In genomic region chr14:100618793-100619655, GRCm38 (mm10) we compare ENCODE assay signal across 14 mouse cellular contexts.
DNase-seq lines count a peak whose midpoint lies in the region; ATAC-seq and TF ChIP-seq lines count a peak whose summit lies in the region.
"Had no signal": no experiment of that assay in that cellular context is flagged by ENCODE, and none has a peak within 500 bp of the region (broad histone marks: within the 10 kb centered on the region; RNA-seq: fewer than 3 reads in every experiment).

No protein-coding gene starts in this region.

- no peaks in the 10 kb centered on the region for H3K36me3 ChIP-seq in kidney, adult 2 months (ENCODE audit: control insufficient read depth, insufficient read depth, low read length)
- no peaks in the 10 kb centered on the region for H3K36me3 ChIP-seq in embryonic facial prominence, embryonic 15.5 days
- H3K36me3 ChIP-seq in hindbrain, embryonic 14.5 days (replicated peaks; ENCODE audit: control insufficient read depth, insufficient read depth): no peaks in the 10 kb centered on the region
- H3K36me3 ChIP-seq in midbrain, embryonic 15.5 days (replicated peaks): no peaks in the 10 kb centered on the region
- H3K36me3 ChIP-seq: heart, embryonic 13.5 days had no signal

- H3K4me1 ChIP-seq in kidney, adult 2 months (ENCODE audit: control insufficient read depth, insufficient read depth, low read length): no peaks in the 10 kb centered on the region
- no peaks in the 10 kb centered on the region for H3K4me1 ChIP-seq in embryonic facial prominence, embryonic 15.5 days
- peaks cover 5% of the 10 kb centered on the region for H3K4me1 ChIP-seq in hindbrain, embryonic 14.5 days (replicated peaks; ENCODE audit: control insufficient read depth, insufficient read depth, low read length)
- peaks cover 7% of the 10 kb centered on the region; the same call in 1 of the 2 replicates for H3K4me1 ChIP-seq in midbrain, embryonic 15.5 days
- H3K4me1 ChIP-seq: heart, embryonic 13.5 days had no signal

- no peak overlapping the region for H3K4me3 ChIP-seq in kidney, adult 2 months (ENCODE audit: insufficient read depth, low read depth, low read length)
- no peak overlapping the region for H3K4me3 ChIP-seq in embryonic facial prominence, embryonic 15.5 days (replicated peaks)
- H3K4me3 ChIP-seq in hindbrain, embryonic 14.5 days (replicated peaks; ENCODE audit: low read length): no peak overlapping the region
- no peak overlapping the region for H3K4me3 ChIP-seq in midbrain, embryonic 15.5 days
- H3K4me3 ChIP-seq: heart, embryonic 13.5 days; layer of hippocampus, adult 2 months had no signal

- H3K4me2 ChIP-seq in embryonic facial prominence, embryonic 15.5 days (replicated peaks): no peak overlapping the region
- no peak overlapping the region for H3K4me2 ChIP-seq in hindbrain, embryonic 14.5 days (replicated peaks)
- H3K4me2 ChIP-seq in midbrain, embryonic 15.5 days: no peak overlapping the region
- H3K4me2 ChIP-seq: heart, embryonic 13.5 days had no signal

- 60% methylated on average over 12 of the region's 12 CpGs for WGBS in kidney, adult 2 months
- WGBS in embryonic facial prominence, embryonic 15.5 days: 35% methylated on average over 12 of the region's 12 CpGs
- 52% methylated on average over 12 of the region's 12 CpGs for WGBS in hindbrain, embryonic 14.5 days
- 42% methylated on average over 12 of the region's 12 CpGs for WGBS in midbrain, embryonic 15.5 days

- H3K9me3 ChIP-seq in embryonic facial prominence, embryonic 15.5 days (replicated peaks): no peaks in the 10 kb centered on the region
- no peaks in the 10 kb centered on the region for H3K9me3 ChIP-seq in hindbrain, embryonic 14.5 days (ENCODE audit: control insufficient read depth, low read length)
- no peaks in the 10 kb centered on the region for H3K9me3 ChIP-seq in midbrain, embryonic 15.5 days
- H3K9me3 ChIP-seq: heart, embryonic 13.5 days had no signal

- no peak overlapping the region for H3K27ac ChIP-seq in kidney, adult 2 months (ENCODE audit: insufficient read depth, low read depth, low read length)
- H3K27ac ChIP-seq in embryonic facial prominence, embryonic 15.5 days (replicated peaks): no peak overlapping the region
- peak overlapping the region; percentile 38; the same call in 1 of the 2 replicates for H3K27ac ChIP-seq in hindbrain, embryonic 14.5 days
- H3K27ac ChIP-seq in midbrain, embryonic 15.5 days: peak overlapping the region; percentile 6; the same call in 1 of the 2 replicates
- H3K27ac ChIP-seq: heart, embryonic 13.5 days; layer of hippocampus, adult 2 months had no signal

- no peak overlapping the region for H3K9ac ChIP-seq in embryonic facial prominence, embryonic 15.5 days
- no peak overlapping the region for H3K9ac ChIP-seq in hindbrain, embryonic 14.5 days
- no peak overlapping the region for H3K9ac ChIP-seq in midbrain, embryonic 15.5 days
- H3K9ac ChIP-seq: heart, embryonic 13.5 days had no signal

- DNase-seq in kidney, postnatal 4 days: peak; percentile 4 to 6
- DNase-seq in kidney, adult 2 months: no peak
- DNase-seq in hindbrain, embryonic 14.5 days (ENCODE audit: low spot score): peak; percentile 44
- no peak for DNase-seq in heart, adult 9 months (ENCODE audit: low spot score in 2 of 2)
- DNase-seq in adrenal gland, postnatal 10 days: no peak
- no peak for DNase-seq in spleen, postnatal 4 days (ENCODE audit: low spot score in 2 of 2)
- DNase-seq: cerebellum, adult 9-10 months; liver; lung, postnatal 36 days had no signal

- no peak for TF ChIP-seq CTCF in kidney, adult 2 months (conservative IDR thresholded peaks at IDR 0.05; ENCODE audit: insufficient read depth, insufficient read length, low read depth, low read length)

- no peak for TF ChIP-seq POLR2A in kidney, adult 2 months (IDR thresholded peaks at IDR 0.05; ENCODE audit: low read depth, low read length)

- peak; percentile 47; the same call in 1 of the 2 replicates for ATAC-seq in embryonic facial prominence, embryonic 15.5 days (ENCODE audit: insufficient number of reproducible peaks, low FRiP score, low TSS enrichment, low read depth)
- ATAC-seq in hindbrain, embryonic 14.5 days (ENCODE audit: low FRiP score): peak; percentile 77
- ATAC-seq in midbrain, embryonic 15.5 days (replicated peaks): peak; percentile 67; the same call in 1 of the 2 replicates
- ATAC-seq: intestine, embryonic 16.5 days had no signal

- H3K27me3 ChIP-seq in kidney, adult 2 months (replicated peaks; ENCODE audit: control insufficient read depth, insufficient read depth, low read length): no peaks in the 10 kb centered on the region
- H3K27me3 ChIP-seq in embryonic facial prominence, embryonic 15.5 days: no peaks in the 10 kb centered on the region
- H3K27me3 ChIP-seq in hindbrain, embryonic 14.5 days (ENCODE audit: control insufficient read depth, insufficient read depth, low read length): no peaks in the 10 kb centered on the region
- H3K27me3 ChIP-seq in midbrain, embryonic 15.5 days (replicated peaks): no peaks in the 10 kb centered on the region
- H3K27me3 ChIP-seq: heart, embryonic 13.5 days had no signal

Comparison
In these comparisons a context has a peak if more than half of its experiments do, and no peak if none do; other contexts are left out.
1. DNase-seq: peak in kidney, postnatal 4 days (2 of 2) and hindbrain, embryonic 14.5 days (single experiment); none in kidney, adult 2 months (single experiment), heart, adult 9 months (0 of 2), adrenal gland, postnatal 10 days (single experiment) and spleen, postnatal 4 days (0 of 2).
2. H3K27ac ChIP-seq: peak in hindbrain, embryonic 14.5 days (single experiment) and midbrain, embryonic 15.5 days (single experiment); none in kidney, adult 2 months (single experiment) and embryonic facial prominence, embryonic 15.5 days (single experiment).
3. Peak in every context shown above with its lines, with median percentiles within 50 percentile points of each other: ATAC-seq.